Mouse (Mus musculus) lung, adult 2 months (tissue): Measurements from ENCODE around the gene Fgf11.

Experiments used
- CTCF ChIP-seq: fragments of 200-500 bp; IDR thresholded peaks from 2 replicates; pipeline ENCODE4 v1.5.1; 2011; ENCODE audit warnings: mild to moderate bottlenecking, low read length, control low read depth; ENCODE audit not compliant: insufficient read depth
- POLR2A ChIP-seq: fragments of 200-500 bp; IDR thresholded peaks from 2 replicates; pipeline ENCODE4 v1.6.1; 2011; ENCODE audit warnings: low read depth, mild to moderate bottlenecking, control low read depth, low read length, borderline replicate concordance; ENCODE audit errors: extremely low read depth

- TF ChIP-seq CTCF (no peak), POLR2A (no peak)
Observed at GRCm38 (mm10) chr11:69849128-69849527, 47.5 kb upstream of the Fgf11 start.
